Mouse (Mus musculus): Measurements from ENCODE around the gene Rab9b. TPM values are rescaled to one million over a fixed set of nuclear protein-coding genes. Genes with fewer than 3 reads are reported as not detected.

Rab9b gene
- polyA plus RNA-seq, 1 experiment from 2014 or later = 0.88 TPM

DNA sequence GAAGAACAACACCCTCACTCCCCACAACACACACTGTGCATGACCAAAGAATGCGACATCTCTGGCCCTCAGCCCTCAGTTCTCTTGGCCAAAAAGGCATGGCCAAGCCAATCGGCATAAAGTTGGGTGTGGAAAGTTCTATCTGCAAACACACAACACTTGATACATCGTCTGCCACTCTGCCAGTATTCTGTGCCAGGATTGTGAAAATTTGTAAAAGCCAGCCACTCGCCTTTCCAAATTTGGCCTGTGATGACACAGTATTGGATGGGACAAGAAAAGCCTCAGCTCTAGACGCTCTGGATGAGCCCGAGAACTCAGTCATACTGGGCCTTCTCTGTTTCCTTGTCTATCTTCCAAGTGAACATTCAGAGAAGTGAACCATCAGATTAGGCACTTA is 48.8 kb downstream of the Rab9b start:
- Histone ChIP-seq H3K9ac (replicated peaks; ENCODE audit: low read depth, low read length) (no peak overlapping the region), H3K4me2 (replicated peaks; ENCODE audit: low read depth, low read length) (no peak overlapping the region), H3K27ac (ENCODE audit: low read length) (no peak overlapping the region), H3K4me1 (ENCODE audit: control insufficient read depth, insufficient read depth, low read length) (no peaks in the 10 kb centered on the region), H3K27me3 (ENCODE audit: control insufficient read depth, insufficient read depth, low read length) (no peaks in the 10 kb centered on the region), H3K4me3 (ENCODE audit: low read depth, low read length) (no peak overlapping the region), H3K36me3 (ENCODE audit: control insufficient read depth, insufficient read depth, low read length) (no peaks in the 10 kb centered on the region), H3K9me3 (ENCODE audit: control insufficient read depth, low read depth, low read length) (no peaks in the 10 kb centered on the region)
- ATAC-seq (ENCODE audit: insufficient number of reproducible peaks, insufficient read depth, low FRiP score, low read depth) = no peak
- 83% methylated on average over 6 of the region's 6 CpGs for WGBS

Other genes starting within 250 kb of the Rab9b start
- 10.4 and 11.1 TPM in 2 replicates for gene Tceal1, start 160.8 kb downstream of the Rab9b start, polyA plus RNA-seq (2014; fragmentation: Nextera tagmentation; extraction: Ambion mirVana)
- 523 and 569 TPM in 2 replicates for gene Morf4l2, start 125.1 kb downstream of the Rab9b start, polyA plus RNA-seq (2014; fragmentation: Nextera tagmentation; extraction: Ambion mirVana)
- 0.14 TPM in 1 of 2 replicates, not detected in the other for gene Glra4, start 88.6 kb downstream of the Rab9b start, polyA plus RNA-seq (2014; fragmentation: Nextera tagmentation; extraction: Ambion mirVana)
- 5.5 and 6.5 TPM in 2 replicates for gene Plp1, start 46.1 kb downstream of the Rab9b start, polyA plus RNA-seq (2014; fragmentation: Nextera tagmentation; extraction: Ambion mirVana)
- gene H2bfm, start 58.6 kb upstream of the Rab9b start, polyA plus RNA-seq (2014; fragmentation: Nextera tagmentation; extraction: Ambion mirVana) = not detected in 2 replicates
- 46.0 and 50.6 TPM in 2 replicates for gene Tmsb15b2, start 106.7 kb upstream of the Rab9b start, polyA plus RNA-seq (2014; fragmentation: Nextera tagmentation; extraction: Ambion mirVana)
- 4.2 and 5.8 TPM in 2 replicates for gene Tmsb15l, start 108.1 kb upstream of the Rab9b start, polyA plus RNA-seq (2014; fragmentation: Nextera tagmentation; extraction: Ambion mirVana)
- 32.3 and 35.1 TPM in 2 replicates for gene Tmsb15b1, start 108.1 kb upstream of the Rab9b start, polyA plus RNA-seq (2014; fragmentation: Nextera tagmentation; extraction: Ambion mirVana)
- 19.2 and 21.4 TPM in 2 replicates for gene Zcchc18, start 124.4 kb upstream of the Rab9b start, polyA plus RNA-seq (2014; fragmentation: Nextera tagmentation; extraction: Ambion mirVana)
- 10.6 and 14.4 TPM in 2 replicates for gene Slc25a53, start 169.5 kb upstream of the Rab9b start, polyA plus RNA-seq (2014; fragmentation: Nextera tagmentation; extraction: Ambion mirVana)
- gene Fam199x, start 180.8 kb upstream of the Rab9b start, polyA plus RNA-seq (2014; fragmentation: Nextera tagmentation; extraction: Ambion mirVana) = 9.9 and 10.6 TPM in 2 replicates